Mouse (Mus musculus) embryo, embryonic 9.5 days (tissue): ENCODE measurements around the gene Uaca.

ENCODE experiments used
- DNase-seq: peaks from one replicate; pipeline ENCODE4 v3.0.0-alpha.2; 2017; ENCODE audit errors: extremely low spot score

Gene Uaca

DNA sequence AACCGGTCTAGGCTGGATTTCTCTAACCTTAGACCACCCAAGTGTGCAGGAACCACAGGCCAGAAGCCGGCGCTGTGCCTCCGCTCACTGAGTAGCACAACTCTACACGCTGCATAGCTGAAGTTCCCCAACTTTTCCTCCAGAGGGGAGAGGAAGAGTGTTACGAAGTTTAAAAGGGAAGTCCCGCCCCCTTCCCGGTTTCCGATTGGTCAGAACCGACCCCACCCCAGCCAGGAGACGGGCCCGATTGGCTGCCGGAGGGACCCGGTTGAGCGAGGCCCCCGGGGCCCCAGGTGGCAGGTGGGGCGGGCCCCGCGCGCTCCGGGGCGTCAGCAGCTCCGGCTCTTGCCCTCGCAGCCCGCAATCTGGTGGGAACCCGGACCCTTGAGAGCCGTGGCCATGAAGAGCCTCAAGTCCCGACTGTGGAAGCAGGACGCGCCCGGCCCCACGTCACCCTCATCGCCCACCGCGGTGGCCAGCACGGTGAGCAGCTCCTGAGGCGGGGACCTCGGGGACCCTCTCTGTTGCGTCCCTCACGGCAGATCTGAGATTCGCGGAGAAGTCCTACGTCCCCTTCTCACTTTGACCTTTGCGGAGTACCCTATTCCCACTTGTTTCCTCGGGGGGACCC is at the start of gene Uaca:
Gene Uaca, plus strand, starts transcription at position 333 of the 631 bp plus-strand sequence.
- peak; percentile 97 for DNase-seq

- DNase-seq, result no peak
Measured at GRCm38 (mm10) chr9:60744971-60745370, 49.4 kb upstream of the Uaca start.

DNA sequence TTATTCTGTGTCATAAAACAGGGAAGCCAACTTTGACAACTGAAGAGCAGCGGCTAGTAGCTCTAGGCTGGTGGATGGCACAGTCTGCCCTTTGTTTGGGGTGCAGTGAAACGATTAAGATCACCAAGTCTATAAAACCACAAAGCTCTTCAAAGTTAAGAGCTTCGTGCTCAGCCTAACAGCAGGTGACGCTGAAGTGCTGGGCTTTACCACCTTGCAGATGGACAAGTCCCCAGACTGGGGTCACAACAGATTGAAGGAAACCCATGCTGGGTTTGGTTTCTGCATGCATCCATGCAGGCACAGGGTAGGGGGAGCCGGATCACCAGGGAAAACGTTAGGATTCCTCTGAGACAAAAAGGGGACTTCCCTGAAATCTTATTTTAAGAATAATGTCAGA is 47.8 kb upstream of the Uaca start:
- DNase-seq, result no peak

DNA sequence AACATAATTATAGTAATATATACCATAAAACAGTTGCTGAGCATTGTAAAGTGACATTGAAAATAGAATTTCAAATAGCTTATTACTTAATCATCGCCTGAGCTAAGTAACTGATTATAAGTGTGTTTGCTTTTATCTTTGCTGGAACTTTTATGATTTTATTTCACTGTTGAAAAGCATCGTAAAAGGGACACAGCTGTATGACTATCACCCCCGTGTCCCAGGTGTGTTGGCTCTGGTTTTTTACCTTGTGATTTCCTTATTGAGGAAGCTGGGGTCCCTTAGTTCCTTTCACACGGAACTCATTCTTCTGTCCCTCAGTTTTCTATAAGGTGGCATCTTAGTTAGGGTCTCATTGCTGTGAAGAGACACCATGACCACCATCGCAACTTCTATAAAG is 46.7 kb upstream of the Uaca start:
- DNase-seq, result no peak

GRCm38 (mm10) chr9:60748191-60748590 is 46.2 kb upstream of the Uaca start:
- DNase-seq, result no peak

- DNase-seq, result no peak
Measured at GRCm38 (mm10) chr9:60749105-60749504, 45.2 kb upstream of the Uaca start.

DNA sequence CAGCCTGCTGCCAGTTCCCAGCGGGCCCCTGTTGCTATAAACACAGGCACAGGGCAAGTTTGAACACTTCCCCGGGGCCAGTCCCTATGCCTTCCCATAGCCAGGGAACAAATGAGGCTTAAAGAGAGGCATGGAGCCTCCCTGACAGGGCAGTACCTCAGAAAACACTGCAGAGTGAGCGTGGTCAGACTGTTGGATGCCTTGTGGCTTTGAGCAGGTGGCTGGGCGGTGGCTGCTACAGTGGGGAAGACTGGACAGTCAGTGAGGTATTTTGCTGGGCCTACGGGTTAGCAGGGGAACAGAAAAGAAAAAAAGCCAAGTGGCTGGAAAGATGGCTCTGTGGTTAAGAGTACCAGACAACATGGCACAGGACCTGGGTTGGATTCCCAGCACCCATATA is 43.2 kb upstream of the Uaca start:
- DNase-seq, result no peak

GRCm38 (mm10) chr9:60751971-60752370 is 42.4 kb upstream of the Uaca start:
- DNase-seq, result no peak

- DNase-seq, result no peak
Measured at GRCm38 (mm10) chr9:60752636-60753035, 41.7 kb upstream of the Uaca start.

GRCm38 (mm10) chr9:60756258-60756657 is 38.1 kb upstream of the Uaca start:
- DNase-seq, result peak; percentile 48

- DNase-seq, result no peak
Measured at GRCm38 (mm10) chr9:60756866-60757740, 37.2 kb upstream of the Uaca start.

DNA sequence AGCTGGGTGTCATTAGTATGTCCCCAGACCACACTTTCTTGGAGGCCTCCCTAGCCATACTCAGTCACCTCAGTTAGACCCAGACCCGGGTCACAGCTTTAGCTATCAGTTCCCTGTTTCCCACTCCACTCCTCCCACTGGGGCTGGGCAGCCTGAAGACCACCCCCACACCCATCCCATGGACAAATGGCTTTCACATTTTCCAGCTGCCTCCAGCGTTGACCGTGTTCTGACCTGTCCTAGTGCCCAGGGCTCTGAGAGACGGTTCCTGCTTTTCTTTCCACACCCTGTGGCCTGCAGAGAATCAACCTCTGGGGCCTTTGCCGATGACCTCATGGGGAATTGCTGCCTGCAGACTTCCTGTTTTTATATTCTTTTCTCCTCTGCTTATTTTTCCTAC is 36.5 kb upstream of the Uaca start:
- DNase-seq, result peak; percentile 61

DNA sequence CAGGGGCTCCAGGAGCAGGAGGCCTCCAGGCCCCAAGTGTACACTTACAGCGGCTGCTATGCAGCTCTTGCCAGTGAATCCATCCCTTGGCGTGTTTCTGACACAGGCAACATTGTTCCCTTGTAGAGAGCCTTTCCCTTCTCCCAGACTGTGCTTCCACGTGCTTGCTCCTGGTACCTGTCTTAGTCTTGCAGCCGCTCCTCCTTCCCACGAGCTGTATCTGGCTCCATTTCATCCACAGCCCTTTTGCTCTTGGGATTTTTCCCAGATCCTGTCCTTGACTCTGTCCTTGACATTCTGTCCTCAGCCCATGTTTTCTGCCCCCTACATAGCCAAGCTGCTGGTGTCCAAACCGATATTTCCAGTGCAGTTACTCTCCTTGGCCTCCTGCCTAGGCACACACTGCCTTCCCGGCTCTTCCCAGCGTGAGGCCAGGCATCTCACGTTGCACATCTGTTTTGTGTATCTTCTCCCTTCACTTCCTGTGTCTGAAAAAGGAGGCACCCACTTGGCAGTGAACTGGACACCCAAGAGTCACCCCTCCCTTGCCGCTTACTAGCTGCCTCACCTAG is 34.8 kb upstream of the Uaca start:
- DNase-seq, result no peak

DNA sequence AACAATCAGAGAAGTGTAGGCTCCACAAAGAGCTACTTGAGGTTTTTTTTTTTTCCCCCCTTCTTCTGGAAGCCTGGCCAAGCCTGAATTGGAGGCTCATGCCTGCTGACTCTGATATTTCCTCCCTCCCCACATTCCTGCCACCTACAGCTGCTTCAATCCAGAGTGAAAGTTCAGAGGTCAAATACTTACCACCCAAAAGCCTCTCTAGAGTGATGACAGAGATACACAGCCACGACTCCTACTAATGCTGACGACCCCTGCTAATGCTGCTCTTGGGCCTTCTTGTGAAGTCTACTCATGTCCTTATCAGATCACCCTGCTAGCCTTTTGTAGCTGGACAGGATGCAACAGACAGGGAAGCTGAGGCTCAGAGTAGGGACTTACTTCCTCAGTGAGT is 29.2 kb upstream of the Uaca start:
- DNase-seq, result no peak

GRCm38 (mm10) chr9:60768393-60768792 is 25.9 kb upstream of the Uaca start:
- DNase-seq, result no peak

- DNase-seq, result no peak
Measured at GRCm38 (mm10) chr9:60769711-60770111, 24.6 kb upstream of the Uaca start.

DNA sequence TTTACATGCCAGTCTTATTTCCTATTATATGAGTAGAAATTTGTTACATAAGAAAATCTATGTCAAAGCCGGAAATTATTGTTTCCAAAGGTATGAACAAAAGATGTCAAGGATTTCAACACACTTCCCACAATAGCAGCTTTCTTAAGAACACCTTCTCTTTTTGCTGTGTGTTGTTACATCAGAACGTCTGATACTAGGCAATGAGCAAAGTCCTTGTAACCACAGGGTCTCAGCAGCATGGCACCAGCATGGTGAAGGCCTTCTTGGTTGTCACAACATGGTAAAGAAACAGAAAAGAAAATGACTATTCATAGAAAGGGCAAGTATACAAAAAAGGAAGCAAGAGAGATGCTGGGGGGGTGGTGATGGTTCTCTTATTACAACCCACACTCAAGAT is 20.6 kb upstream of the Uaca start:
- DNase-seq, result no peak

- no peak for DNase-seq
Measured at GRCm38 (mm10) chr9:60776899-60777298, 17.4 kb upstream of the Uaca start.

GRCm38 (mm10) chr9:60782057-60782789 is 12.1 kb upstream of the Uaca start:
- no peak for DNase-seq

DNA sequence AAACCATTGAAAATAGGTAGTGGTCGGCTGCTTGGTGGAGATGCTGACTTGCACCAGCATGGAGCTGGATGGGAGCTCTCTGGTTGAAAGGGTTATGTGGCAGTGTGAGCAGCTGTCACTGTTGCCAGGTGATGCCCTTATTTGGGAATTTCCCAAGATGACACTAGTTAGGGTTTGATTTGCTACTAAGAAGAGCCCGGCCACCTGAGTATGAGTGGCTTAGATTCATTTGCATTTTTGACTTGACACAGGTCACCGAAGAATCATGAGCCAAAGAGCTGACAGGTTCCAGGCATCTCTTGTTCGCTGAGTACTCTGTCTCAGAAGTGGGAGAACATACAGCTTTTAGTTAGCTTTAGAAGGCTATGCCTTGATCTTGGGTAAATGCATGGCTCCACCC is 9.3 kb upstream of the Uaca start:
- DNase-seq, result no peak

- peak; percentile 29 for DNase-seq
Measured at GRCm38 (mm10) chr9:60787517-60788110, 6.7 kb upstream of the Uaca start.

- no peak for DNase-seq
Measured at GRCm38 (mm10) chr9:60790282-60790681, 4.1 kb upstream of the Uaca start.
